Mouse (Mus musculus) cortical plate, adult 2 months (tissue): Measurements from ENCODE around the gene Sfta2.

ENCODE experiments used
- CTCF ChIP-seq: fragments of 200-500 bp; IDR thresholded peaks from 2 replicates; pipeline ENCODE4 v1.5.1; 2011; ENCODE audit warnings: mild to moderate bottlenecking, control low read depth, low read length; ENCODE audit not compliant: insufficient read depth; ENCODE audit errors: extremely low read depth
- POLR2A ChIP-seq: fragments of 200-500 bp; IDR thresholded peaks from 2 replicates; pipeline ENCODE4 v1.6.1; 2011; ENCODE audit warnings: mild to moderate bottlenecking, low read length, control low read depth; ENCODE audit not compliant: insufficient read depth; ENCODE audit errors: extremely low read depth

GRCm38 (mm10) chr17:35571477-35571876 lies 29.9 kb upstream of the Sfta2 start:
- no peak for TF ChIP-seq POLR2A
- no peak for TF ChIP-seq CTCF
